Mouse (Mus musculus) splenic B cell, adult 2 months (primary cell): Measurements from ENCODE around the gene Gsk3b.

Experiments used
- DNase-seq: peaks from one replicate; pipeline ENCODE4 v3.0.0-alpha.2; 2011; ENCODE audit warnings: low read depth, low spot score
- H3K27me3 ChIP-seq: 2 replicates; pipeline ENCODE4 v1.6.1; 2012; ENCODE audit warnings: mild to moderate bottlenecking, low read length, moderate library complexity, mixed read lengths; ENCODE audit not compliant: control insufficient read depth, poor library complexity, insufficient read depth, severe bottlenecking
- H3K36me3 ChIP-seq: 2 replicates; pipeline ENCODE4 v1.6.1; 2012; ENCODE audit warnings: mild to moderate bottlenecking, low read length, moderate library complexity, mixed read lengths; ENCODE audit not compliant: control insufficient read depth, poor library complexity, insufficient read depth, severe bottlenecking

The Gsk3b gene

DNA sequence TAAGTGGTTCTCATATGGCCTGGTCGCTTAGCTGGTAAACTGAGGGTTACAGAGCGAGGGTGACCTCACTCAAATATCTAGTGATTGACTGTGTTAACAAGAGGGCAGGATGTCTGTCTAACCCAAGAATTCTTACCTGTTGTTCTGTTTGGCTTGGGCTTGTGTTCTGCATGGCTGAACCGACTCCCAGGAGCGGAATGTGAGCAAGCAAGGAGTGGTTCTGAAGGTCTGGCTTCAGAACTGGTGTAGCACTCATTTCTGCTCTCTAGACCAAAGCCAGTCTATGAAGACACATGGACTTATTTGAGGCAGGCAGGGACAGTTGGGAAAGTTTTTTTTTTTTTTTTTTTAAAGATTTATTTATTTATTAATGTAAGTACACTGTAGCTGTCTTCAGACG, 30.5 kb downstream of the Gsk3b start:
- H3K36me3 ChIP-seq, result no peaks in the 10 kb centered on the region
- H3K27me3 ChIP-seq, result no peaks in the 10 kb centered on the region
- DNase-seq, result no peak

DNA sequence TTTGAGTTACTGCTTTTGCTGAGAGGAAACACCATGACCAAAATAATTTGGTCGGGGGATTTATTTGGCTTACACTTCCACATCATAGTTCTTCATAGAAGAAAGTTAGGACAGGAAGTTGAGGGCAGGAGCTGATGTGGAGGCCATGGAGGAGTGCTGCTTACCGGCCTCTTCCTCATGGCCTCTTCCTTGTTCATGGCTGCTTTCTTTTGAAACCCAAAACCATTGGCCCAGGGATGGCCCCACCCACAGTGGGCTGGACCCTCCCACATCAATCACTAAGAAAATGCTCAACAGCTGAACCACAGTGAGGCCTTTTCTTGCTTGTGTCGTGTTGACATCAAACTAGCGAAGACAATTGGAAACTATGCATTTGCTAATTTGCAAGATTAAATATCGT, 40.4 kb downstream of the Gsk3b start:
- H3K27me3 ChIP-seq, result no peaks in the 10 kb centered on the region
- no peaks in the 10 kb centered on the region for H3K36me3 ChIP-seq
- no peak for DNase-seq

DNA sequence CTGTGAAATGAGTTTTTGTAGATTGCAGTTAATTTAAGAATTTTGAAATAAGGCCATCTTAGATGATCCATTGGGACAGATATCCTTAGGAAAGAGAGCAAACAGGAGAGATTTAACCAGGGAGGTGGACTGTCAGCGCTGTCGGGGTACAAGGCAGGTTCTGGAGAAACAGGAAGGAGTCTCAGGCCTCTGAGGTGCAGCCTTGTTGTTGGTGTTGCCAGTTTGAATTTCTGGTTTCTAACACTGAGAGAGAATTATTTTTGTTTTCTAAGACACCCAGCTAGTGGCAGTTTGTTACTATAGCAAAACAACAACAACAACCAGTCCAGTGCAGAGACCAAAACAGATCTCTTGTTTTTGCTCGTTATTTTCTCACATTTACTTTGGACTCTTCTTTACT, 42.2 kb downstream of the Gsk3b start:
- no peak for DNase-seq
- Histone ChIP-seq H3K27me3 (no peaks in the 10 kb centered on the region), H3K36me3 (no peaks in the 10 kb centered on the region)

DNA sequence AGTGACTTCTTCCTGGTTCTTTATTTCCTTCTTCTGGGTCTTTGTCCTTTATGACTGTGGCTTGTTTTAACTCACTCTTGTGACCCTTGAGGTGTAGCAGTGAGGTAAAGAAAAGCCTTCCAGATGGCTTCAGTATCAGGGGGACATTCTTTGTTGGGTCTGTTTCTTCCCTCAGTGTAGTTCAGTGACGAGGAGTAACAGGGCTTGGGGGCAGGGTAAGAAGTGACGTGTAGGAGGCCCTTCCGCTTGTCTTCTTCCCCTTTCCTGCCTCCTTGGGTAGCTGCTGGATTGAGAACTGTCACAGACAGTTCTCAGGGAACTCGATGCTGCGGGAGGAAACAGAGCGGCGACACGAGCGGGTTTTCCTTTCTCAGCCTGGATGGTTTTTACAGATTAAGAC, 43.0 kb downstream of the Gsk3b start:
- H3K36me3 ChIP-seq, result no peaks in the 10 kb centered on the region
- DNase-seq, result peak; percentile 69
- H3K27me3 ChIP-seq, result no peaks in the 10 kb centered on the region

DNA sequence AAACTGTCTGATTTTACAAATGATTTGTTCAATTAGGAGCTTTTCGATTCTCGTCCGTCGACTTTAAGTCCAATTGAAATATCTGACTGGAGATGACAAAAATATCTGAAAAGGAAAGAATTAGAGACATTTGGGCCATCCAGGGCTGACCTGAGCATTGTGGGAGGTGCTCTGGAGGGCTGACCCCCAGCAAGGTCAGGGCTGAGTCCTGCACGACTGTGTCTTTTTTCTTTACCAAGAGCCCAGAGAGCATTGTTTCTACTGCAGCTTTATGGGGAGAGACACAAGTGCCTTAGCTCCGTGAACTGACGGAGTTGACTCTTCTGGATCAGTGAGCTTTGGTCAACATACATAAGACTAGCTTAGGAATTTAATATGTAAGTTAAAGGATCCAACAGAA, 43.4 kb downstream of the Gsk3b start:
- Histone ChIP-seq H3K36me3 (no peaks in the 10 kb centered on the region), H3K27me3 (no peaks in the 10 kb centered on the region)
- no peak for DNase-seq

DNA sequence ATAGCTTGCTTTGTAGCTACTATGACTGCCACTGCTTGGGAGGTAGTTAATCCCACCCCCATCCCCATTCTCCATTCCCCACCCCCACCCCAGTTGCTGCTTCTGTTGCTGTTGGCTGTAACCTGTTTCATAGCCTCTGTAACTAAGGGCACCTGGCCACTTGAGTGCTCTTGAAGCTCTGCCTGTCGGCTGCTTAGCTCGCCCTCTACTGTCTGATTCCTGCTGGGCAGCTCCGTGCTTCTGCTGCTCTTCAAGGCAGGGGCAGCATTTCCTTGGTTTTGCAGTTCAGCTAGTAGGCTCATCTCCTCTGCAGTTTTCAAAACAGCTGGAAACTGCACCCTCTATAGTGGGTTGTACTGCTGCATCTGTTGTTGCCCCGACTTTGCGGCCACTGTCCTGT, 48.5 kb downstream of the Gsk3b start:
- H3K36me3 ChIP-seq, result no peaks in the 10 kb centered on the region
- no peaks in the 10 kb centered on the region for H3K27me3 ChIP-seq
- DNase-seq, result peak; percentile 52

DNA sequence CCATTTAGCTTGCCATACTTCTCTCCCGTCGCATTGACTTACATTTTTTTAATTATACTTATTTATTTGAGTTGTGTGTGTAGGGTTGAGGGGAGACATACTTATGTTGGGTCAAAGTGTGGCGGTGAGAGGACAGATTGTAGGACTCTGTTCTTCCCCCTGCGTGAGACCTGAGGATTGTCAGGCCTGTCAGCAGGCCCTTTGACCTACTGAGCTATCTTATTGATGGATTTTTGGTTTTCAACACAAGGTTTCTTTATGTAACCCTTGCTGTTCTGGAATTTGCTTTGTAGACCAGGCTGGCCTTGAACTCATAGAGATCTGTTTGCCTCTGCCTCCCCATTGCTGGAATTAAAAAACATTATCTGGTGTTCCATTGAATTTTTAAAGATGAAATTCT, 56.1 kb downstream of the Gsk3b start:
- no peak for DNase-seq
- H3K27me3 ChIP-seq, result no peaks in the 10 kb centered on the region
- no peaks in the 10 kb centered on the region for H3K36me3 ChIP-seq

DNA sequence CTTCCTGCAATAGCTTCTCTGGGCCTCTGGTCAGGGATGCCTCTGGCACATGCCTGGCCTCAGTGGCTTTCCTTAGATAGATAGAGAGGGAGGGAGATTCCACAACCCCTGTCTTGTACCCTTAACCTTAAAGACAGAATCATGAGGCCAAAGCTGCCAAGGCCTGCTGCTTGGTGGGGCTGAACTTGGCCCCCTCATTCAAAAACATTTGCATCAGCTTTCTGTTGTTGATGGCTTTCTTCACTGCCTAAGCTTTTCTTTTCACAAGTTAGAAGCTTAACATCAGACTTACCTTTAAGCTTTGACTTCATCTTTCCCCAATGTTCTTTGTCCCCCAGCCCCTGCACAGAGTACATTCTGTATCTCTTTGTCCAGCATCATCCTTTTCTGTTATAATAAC, 61.8 kb downstream of the Gsk3b start:
- DNase-seq, result no peak
- H3K27me3 ChIP-seq, result no peaks in the 10 kb centered on the region
- H3K36me3 ChIP-seq, result peaks cover 2% of the 10 kb centered on the region; the same call in 1 of the 2 replicates

DNA sequence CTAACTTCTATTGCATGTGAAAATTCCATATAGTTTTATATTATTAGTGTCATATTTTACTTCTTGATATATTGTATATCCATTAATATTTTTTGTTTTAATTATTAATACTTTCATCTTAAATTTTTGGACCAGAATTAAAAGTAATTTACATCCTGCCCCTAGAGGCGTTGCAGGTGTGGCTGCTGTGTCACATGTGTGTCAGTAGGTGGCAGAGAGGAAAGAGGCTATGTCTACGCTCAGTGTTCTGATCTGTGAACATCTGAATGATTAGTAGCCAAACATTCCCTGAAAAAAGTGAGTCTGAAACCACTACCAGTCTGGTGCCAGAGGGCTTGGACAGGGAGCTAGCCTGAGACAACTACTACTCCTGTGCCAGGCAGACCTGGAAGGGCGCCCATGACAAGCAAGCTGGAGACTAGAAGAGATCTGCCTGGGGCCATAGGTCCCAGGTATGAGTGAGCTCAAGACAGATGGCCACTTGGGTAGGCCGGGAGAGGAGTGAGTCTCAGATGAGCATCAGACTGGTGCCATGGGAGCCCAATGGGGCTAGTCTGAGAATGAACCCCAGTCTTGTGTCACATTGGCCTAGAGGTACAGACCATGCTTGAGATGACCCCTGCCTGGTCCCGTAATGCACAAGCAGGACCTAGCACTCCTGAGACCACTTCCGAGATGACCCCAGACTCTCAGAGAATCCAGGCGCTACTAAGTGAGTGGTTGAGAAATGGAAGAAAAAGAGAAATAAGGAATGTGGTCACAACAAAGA, 69.2 kb downstream of the Gsk3b start:
- peaks cover 1% of the 10 kb centered on the region; the same call in 1 of the 2 replicates for H3K36me3 ChIP-seq
- DNase-seq, result no peak
- H3K27me3 ChIP-seq, result no peaks in the 10 kb centered on the region

DNA sequence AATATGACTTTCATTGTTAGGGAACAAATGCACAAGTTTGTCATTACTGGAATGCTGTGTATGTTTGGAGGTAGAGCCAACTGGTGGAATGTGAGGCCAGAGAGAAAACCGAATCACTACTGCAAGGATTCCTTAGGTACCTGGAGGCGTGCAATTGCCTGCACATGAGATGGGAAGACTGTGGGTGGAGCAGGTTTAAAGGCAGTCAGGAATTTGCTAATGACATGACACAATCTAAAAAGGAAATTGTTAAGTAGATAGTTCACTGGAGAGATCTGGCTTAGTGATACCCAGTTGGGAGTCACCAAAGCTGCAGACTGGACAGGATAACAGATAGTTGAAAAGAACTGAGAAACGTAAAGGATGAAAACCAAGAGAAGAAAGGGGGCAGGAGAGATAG, 73.2 kb downstream of the Gsk3b start:
- no peak for DNase-seq
- no peaks in the 10 kb centered on the region for H3K36me3 ChIP-seq
- no peaks in the 10 kb centered on the region for H3K27me3 ChIP-seq

DNA sequence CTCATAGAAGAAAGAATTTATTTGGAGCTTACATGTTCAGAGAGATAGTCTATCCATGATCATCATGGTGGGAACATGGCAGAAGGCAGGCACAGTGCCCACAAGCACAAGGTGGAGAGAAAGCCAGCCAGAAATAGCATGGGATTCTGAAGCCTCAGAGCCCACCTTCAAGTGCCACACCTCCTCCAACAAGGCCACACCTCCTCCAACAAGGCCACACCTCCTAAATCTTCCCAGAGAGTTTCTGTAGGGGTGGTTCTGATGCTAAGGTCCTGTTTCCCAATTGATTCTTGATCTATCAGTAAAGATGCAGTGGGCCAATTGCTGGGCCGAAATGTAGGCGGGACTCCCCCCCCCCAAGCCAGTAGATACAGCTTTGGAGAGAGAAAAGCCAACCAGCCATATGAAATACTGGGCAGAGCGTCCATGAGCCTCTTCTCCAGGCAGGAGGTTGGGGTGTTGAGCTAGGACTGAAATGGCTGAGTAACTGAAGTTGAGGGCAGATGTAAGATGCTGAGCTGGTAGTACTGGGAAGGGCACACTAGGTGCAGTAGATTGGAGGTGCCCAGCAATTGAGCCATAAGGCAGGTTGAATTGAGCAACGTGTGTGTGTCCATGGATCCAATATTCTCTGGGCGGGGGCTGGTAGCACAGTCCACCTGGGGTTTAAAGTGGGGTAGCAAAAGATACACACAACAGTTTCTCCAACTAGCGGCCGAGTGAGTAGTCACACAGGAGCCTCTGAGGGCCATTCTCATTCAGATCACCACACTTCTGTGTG, 76.2 kb downstream of the Gsk3b start:
- H3K27me3 ChIP-seq, result no peaks in the 10 kb centered on the region
- DNase-seq, result no peak
- H3K36me3 ChIP-seq, result no peaks in the 10 kb centered on the region

DNA sequence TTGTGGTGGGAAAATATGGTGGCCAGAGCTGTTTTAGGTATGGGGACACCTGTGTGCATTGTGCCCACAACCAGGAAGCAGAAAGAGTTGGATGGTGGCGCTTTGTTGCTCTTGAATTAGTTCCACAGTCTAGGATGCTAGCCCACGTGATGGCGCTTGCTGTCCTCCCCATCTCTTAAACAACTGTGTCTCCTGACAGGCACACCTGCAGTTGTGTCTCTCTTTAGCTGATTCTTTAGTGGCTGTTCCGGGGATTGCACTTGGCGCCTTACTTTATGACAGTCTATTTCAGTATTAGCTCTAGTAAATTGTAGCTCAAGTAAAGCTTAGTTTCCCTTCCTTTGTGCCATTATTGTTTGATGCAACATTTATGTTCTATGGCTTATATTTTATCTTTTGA, 80.2 kb downstream of the Gsk3b start:
- no peaks in the 10 kb centered on the region for H3K27me3 ChIP-seq
- DNase-seq, result no peak
- peaks cover 3% of the 10 kb centered on the region; the same call in 1 of the 2 replicates for H3K36me3 ChIP-seq

DNA sequence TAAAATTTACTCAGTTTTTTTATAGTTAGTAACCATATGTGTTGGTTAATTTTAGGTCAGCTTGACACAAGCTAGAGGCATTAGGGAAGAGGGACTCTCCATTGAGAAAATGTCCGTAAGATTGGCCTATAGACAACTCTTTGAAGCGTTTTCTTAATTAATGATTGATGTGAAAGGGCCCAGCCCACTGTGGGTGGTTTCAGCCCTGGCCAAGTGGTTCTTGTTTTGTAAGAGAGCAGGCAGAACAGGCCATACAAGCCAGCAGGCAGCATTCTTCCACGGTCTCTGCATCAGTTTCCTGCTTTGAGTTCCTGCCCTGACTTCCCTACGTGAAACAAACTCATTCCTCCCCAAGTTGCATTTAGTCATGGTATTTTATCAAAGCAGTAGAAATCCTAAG, 90.3 kb downstream of the Gsk3b start:
- H3K27me3 ChIP-seq, result no peaks in the 10 kb centered on the region
- no peak for DNase-seq
- no peaks in the 10 kb centered on the region for H3K36me3 ChIP-seq

DNA sequence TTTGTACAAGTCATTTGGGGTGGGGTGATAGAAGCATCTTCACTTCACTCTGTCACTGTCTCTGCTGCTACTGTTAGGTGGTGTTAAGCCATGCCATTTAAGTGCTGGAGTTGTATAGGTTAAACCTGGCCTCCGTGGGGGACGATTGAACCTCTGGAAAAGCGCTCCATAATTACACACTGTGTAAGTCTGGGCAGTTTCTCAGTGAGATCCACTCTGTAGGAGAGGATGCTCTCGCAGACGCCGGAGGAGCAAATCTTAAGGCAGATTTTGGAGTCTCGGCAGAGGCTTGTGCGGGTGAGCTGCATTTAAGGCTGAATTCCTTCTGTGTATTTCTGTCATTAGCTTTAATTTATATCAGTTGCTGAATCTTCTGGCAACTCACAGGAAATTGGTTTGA, 92.6 kb downstream of the Gsk3b start:
- DNase-seq, result no peak
- Histone ChIP-seq H3K27me3 (no peaks in the 10 kb centered on the region), H3K36me3 (peaks cover 4% of the 10 kb centered on the region; the same call in 1 of the 2 replicates)

DNA sequence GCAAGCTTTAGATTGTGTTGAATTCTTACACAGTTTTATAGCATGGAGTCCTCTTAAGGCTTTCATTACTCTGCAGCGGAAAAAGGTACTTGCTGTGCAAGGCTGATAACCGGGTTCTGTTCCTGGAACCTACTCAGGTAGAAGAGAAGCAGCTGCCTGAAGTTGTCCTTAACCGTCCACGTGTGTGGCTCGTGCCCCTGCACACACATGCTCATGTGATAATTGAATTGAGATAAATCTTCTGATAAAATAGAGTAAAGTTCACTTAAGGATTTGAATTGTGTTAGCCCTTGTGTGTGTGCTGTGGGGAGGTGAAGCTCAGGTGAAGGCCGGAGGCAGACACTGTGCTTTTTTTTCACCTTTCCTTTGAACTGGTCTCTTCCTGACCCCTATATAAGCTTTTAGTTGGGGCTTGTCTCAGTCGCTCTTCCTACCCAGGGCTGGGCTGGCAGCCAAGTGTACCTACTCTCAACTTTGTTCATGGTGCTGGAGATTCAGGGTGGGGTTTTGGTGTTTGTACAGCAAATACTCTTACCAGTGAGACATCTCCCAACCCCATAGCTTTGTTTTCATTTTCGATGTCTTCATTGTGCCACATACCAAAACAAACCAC, 96.0 kb downstream of the Gsk3b start:
- Histone ChIP-seq H3K36me3 (peaks cover 4% of the 10 kb centered on the region; the same call in 1 of the 2 replicates), H3K27me3 (no peaks in the 10 kb centered on the region)
- no peak for DNase-seq
